Mouse (Mus musculus) kidney, adult 2 months (tissue): Measurements from ENCODE around the gene Erg.

ENCODE experiments used
- CTCF ChIP-seq: fragments of 200-500 bp; conservative IDR thresholded peaks from 2 replicates; pipeline ENCODE4 v1.5.1; 2011; ENCODE audit warnings: low read depth, mild to moderate bottlenecking, control low read depth, low read length, moderate library complexity, mixed read lengths; ENCODE audit not compliant: insufficient read depth, insufficient read length
- POLR2A ChIP-seq: fragments of 200-500 bp; IDR thresholded peaks from one replicate; pipeline ENCODE4 v1.6.1; 2011; ENCODE audit warnings: low read depth, low read length, control low read depth

DNA sequence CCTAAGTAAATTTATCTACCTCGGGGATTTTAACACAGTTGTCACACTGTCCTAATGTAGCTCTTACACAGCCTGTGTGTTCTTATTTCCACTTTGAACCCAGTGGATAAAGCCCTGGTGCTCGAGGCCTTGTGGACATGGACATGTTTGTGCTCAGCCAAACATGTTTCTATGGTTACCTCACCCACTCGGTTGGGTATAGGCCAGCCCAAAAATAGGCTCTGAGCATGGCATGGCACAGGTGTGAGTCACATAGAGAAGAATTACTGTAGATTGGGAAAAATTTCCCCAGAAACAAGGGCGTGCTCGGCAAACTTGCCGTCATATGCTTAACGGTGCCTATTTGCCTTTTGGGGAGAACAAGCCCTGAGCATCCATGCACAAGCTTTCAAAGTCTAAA, 146.1 kb downstream of the Erg start:
- TF ChIP-seq CTCF: no peak
- TF ChIP-seq POLR2A: no peak
